18 mouse cellular contexts compared by ENCODE assay signal in the genomic region with DNA sequence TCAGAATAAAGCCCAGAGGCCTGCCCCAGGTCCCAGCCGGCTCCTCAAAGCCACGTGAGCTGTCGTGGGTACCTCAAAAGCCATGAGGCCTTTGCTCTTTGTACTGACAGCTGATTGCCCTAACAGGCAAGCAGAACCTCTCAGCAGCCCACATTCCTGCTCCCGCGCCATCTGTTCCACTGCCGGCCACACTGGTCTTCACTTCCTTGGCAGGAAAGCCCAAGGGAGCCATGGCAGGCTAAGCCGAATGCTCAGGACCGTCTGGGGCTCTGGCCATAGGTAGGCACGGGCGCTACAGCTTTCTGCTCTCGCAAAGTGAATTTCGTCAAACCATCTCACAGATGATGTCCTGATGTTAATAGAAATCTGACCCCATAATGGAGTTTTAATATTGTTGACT. TPM values are rescaled to one million over a fixed set of nuclear protein-coding genes. Genes with fewer than 3 reads are reported as not detected.
DNase-seq lines count a peak whose midpoint lies in the region; ATAC-seq and TF ChIP-seq lines count a peak whose summit lies in the region.
"Had no signal": no experiment of that assay in that cellular context is flagged by ENCODE, and none has a peak within 500 bp of the region (broad histone marks: within the 10 kb centered on the region; RNA-seq: fewer than 3 reads in every experiment).

No protein-coding gene starts in this region.

- ATAC-seq in hindbrain, postnatal 0 days, result no peak

- no peaks in the 10 kb centered on the region for H3K36me3 ChIP-seq in hindbrain, postnatal 0 days (ENCODE audit: insufficient read depth, low read length)
- H3K36me3 ChIP-seq: neural tube, embryonic 12.5 days had no signal

- peak; percentile 89 for DNase-seq in brain, adult 2 months (ENCODE audit: low read depth, low spot score)
- peak; percentile 72 for DNase-seq in cerebellum, adult 11 months
- DNase-seq in cerebellum, postnatal 14 days, result peak; percentile 74 to 78
- DNase-seq in hindbrain, postnatal 0 days (ENCODE audit: low spot score), result peak; percentile 66
- no peak for DNase-seq in c-Kit-positive CD71-positive TER-119-positive erythroid progenitor cells, embryonic 14.5 days (ENCODE audit: low spot score)
- no peak for DNase-seq in heart, adult 8-10 months (ENCODE audit: low spot score)
- DNase-seq in layer of hippocampus, adult 9-11 months, result no peak
- DNase-seq in lung, postnatal 14 days, result no peak
- DNase-seq: gastrocnemius, postnatal 14 days; heart, adult 2 months; kidney, postnatal 4 days; liver; lung, adult 18-20 months; lung, postnatal 36 days; right cerebral cortex, postnatal 14 days; thymus, postnatal 4 days had no signal

- no peaks in the 10 kb centered on the region for H3K9me3 ChIP-seq in hindbrain, postnatal 0 days (ENCODE audit: low read length)
- H3K9me3 ChIP-seq: neural tube, embryonic 12.5 days had no signal

- H3K4me3 ChIP-seq in hindbrain, postnatal 0 days (ENCODE audit: low read length), result no peak overlapping the region
- H3K4me3 ChIP-seq: heart, adult 2 months; neural tube, embryonic 12.5 days had no signal

- no peak overlapping the region for H3K4me2 ChIP-seq in hindbrain, postnatal 0 days (ENCODE audit: low read depth, low read length)
- H3K4me2 ChIP-seq: neural tube, embryonic 12.5 days had no signal

- WGBS in hindbrain, postnatal 0 days, result 58% methylated on average over 12 of the region's 12 CpGs

- no peak overlapping the region; the same call in 1 of the 2 replicates for H3K27ac ChIP-seq in hindbrain, postnatal 0 days
- H3K27ac ChIP-seq: heart, adult 2 months; neural tube, embryonic 12.5 days had no signal

- no peak overlapping the region for H3K9ac ChIP-seq in hindbrain, postnatal 0 days (replicated peaks; ENCODE audit: low read length)
- H3K9ac ChIP-seq: neural tube, embryonic 12.5 days had no signal

- H3K27me3 ChIP-seq in hindbrain, postnatal 0 days (ENCODE audit: insufficient read depth, low read length), result no peaks in the 10 kb centered on the region
- H3K27me3 ChIP-seq: neural tube, embryonic 12.5 days had no signal

- no peaks in the 10 kb centered on the region for H3K4me1 ChIP-seq in hindbrain, postnatal 0 days (ENCODE audit: insufficient read depth, low read length)

- no peak for TF ChIP-seq CTCF in hindbrain, postnatal 0 days (IDR thresholded peaks at IDR 0.05; ENCODE audit: low read depth)

RNA-seq across cellular contexts. Expression of a gene that starts 16.0 kb away (rescaled TPM):
- 1.3 and 1.8 TPM in 2 replicates for total RNA-seq in hindbrain, postnatal 0 days (2014; rRNA removed)
- polyA plus RNA-seq in hindbrain, postnatal 0 days (2015; fragmentation: Nextera tagmentation; extraction: Ambion mirVana), result 1.2 and 1.7 TPM in 2 replicates
- total RNA-seq in heart, adult 8-10 months (2022), result 1 to 10 TPM; 1.5 to 2.6 (median 1.9) TPM

RNA-seq across cellular contexts. Expression of a gene that starts 28.8 kb away (rescaled TPM):
- 240 and 243 TPM in 2 replicates for total RNA-seq in hindbrain, postnatal 0 days (2014; rRNA removed)
- 29.1 and 32.6 TPM in 2 replicates for polyA plus RNA-seq in hindbrain, postnatal 0 days (2015; fragmentation: Nextera tagmentation; extraction: Ambion mirVana)
- total RNA-seq in heart, adult 8-10 months (2022), result 10 to 100 TPM; 29.6 to 38.5 (median 34.0) TPM

RNA-seq across cellular contexts. Expression of a gene that starts 45.4 kb away (rescaled TPM):
- total RNA-seq in hindbrain, postnatal 0 days (2014; rRNA removed), result 0.54 and 1.3 TPM in 2 replicates
- polyA plus RNA-seq in hindbrain, postnatal 0 days (2015; fragmentation: Nextera tagmentation; extraction: Ambion mirVana), result 0.73 and 1.0 TPM in 2 replicates
- not detected for total RNA-seq in heart, adult 8-10 months (2022)
- total RNA-seq: heart, adult 2 months; MEL had no signal
- polyA plus RNA-seq: heart, adult 2 months had no signal

RNA-seq across cellular contexts. Expression of a gene that starts 57.6 kb away (rescaled TPM):
- total RNA-seq in hindbrain, postnatal 0 days (2014; rRNA removed), result 19.0 and 23.3 TPM in 2 replicates
- polyA plus RNA-seq in hindbrain, postnatal 0 days (2015; fragmentation: Nextera tagmentation; extraction: Ambion mirVana), result 18.5 and 21.2 TPM in 2 replicates
- total RNA-seq in heart, adult 8-10 months (2022), result 10 to 100 TPM in 3 of 4 experiments, 1 to 10 TPM in 1; 9.4 to 12.8 (median 12.3) TPM

Comparison
In these comparisons a context has a peak if more than half of its experiments do, and no peak if none do; other contexts are left out.
1. DNase-seq: peak in brain, adult 2 months (single experiment), cerebellum, adult 11 months (single experiment), cerebellum, postnatal 14 days (2 of 2) and hindbrain, postnatal 0 days (single experiment); none in c-Kit-positive CD71-positive TER-119-positive erythroid progenitor cells, embryonic 14.5 days (single experiment), heart, adult 8-10 months (single experiment), layer of hippocampus, adult 9-11 months (single experiment) and lung, postnatal 14 days (single experiment).